Mouse (Mus musculus) adrenal gland, postnatal 14 days (tissue): ENCODE results near the gene Edaradd. TPM values are rescaled to one million over a fixed set of nuclear protein-coding genes. Genes with fewer than 3 reads are reported as not detected.

Source experiments
- DNase-seq: peaks from one replicate; pipeline ENCODE4 v3.0.0; 2021; ENCODE audit warnings: mixed read lengths
- long read RNA-seq, 2 experiments: library from polyadenylated mRNA; stranded (forward); transcript quantifications; one replicate each; pipeline ENCODE4 v2.0.0; 2021
- total RNA-seq: library from RNA; stranded (reverse); gene quantifications from 2 replicates; pipeline ENCODE4 v1.2.3, GENCODE M21; 2021

Gene Edaradd
- total RNA-seq, result 0.19 and 0.45 TPM in 2 replicates
- long read RNA-seq, experiment 1, result 0 reads
- long read RNA-seq, experiment 2, result 0 reads

- DNase-seq, result peak; percentile 79
Observed at GRCm38 (mm10) chr13:12519955-12520584, at the start of gene Edaradd. Gene Edaradd (minus strand): TSS chr13:12520438.

- DNase-seq, result no peak
Observed at GRCm38 (mm10) chr13:12569741-12570140, 49.5 kb upstream of the Edaradd start.

- no peak for DNase-seq
Observed at GRCm38 (mm10) chr13:12568597-12569469, 48.6 kb upstream of the Edaradd start.

GRCm38 (mm10) chr13:12567936-12568335 is 47.7 kb upstream of the Edaradd start:
- DNase-seq, result no peak

GRCm38 (mm10) chr13:12565621-12566390 is 45.6 kb upstream of the Edaradd start, which contains the start of gene Ero1lb:
Gene Ero1lb (plus strand): TSS chr13:12565874.
- DNase-seq, result peak; percentile 99

- no peak for DNase-seq
Observed at GRCm38 (mm10) chr13:12562256-12562655, 42.0 kb upstream of the Edaradd start.

GRCm38 (mm10) chr13:12561729-12562128 is 41.5 kb upstream of the Edaradd start:
- no peak for DNase-seq

- DNase-seq, result no peak
Observed at GRCm38 (mm10) chr13:12559462-12560120, 39.4 kb upstream of the Edaradd start.

- no peak for DNase-seq
Observed at GRCm38 (mm10) chr13:12559044-12559443, 38.8 kb upstream of the Edaradd start.

- DNase-seq, result no peak
Observed at GRCm38 (mm10) chr13:12554211-12554610, 34.0 kb upstream of the Edaradd start.

- no peak for DNase-seq
Observed at GRCm38 (mm10) chr13:12543880-12544568, 23.8 kb upstream of the Edaradd start.

GRCm38 (mm10) chr13:12543246-12543645 is 23.0 kb upstream of the Edaradd start:
- no peak for DNase-seq

GRCm38 (mm10) chr13:12542006-12542981 is 22.1 kb upstream of the Edaradd start:
- peak; percentile 85 for DNase-seq

- DNase-seq, result no peak
Observed at GRCm38 (mm10) chr13:12540119-12540518, 19.9 kb upstream of the Edaradd start.

GRCm38 (mm10) chr13:12539716-12540115 is 19.5 kb upstream of the Edaradd start:
- no peak for DNase-seq

GRCm38 (mm10) chr13:12537971-12538370 is 17.7 kb upstream of the Edaradd start:
- peak; percentile 73 for DNase-seq

GRCm38 (mm10) chr13:12534628-12535027 is 14.4 kb upstream of the Edaradd start:
- no peak for DNase-seq

GRCm38 (mm10) chr13:12525678-12526077 is 5.4 kb upstream of the Edaradd start:
- no peak for DNase-seq

GRCm38 (mm10) chr13:12522346-12522745 is 2.1 kb upstream of the Edaradd start:
- DNase-seq, result no peak

- no peak for DNase-seq
Observed at GRCm38 (mm10) chr13:12519371-12519770, 867 bp downstream of the Edaradd start.
